Mouse (Mus musculus) B cell, adult 2 months (primary cell): Measurements from ENCODE around the gene Syt17.
"Not testable (repeated sequence)": the region's sequence is repeated elsewhere in the genome, so short reads cannot be mapped to it uniquely, and the experiment has no call there.

Experiments used
- DNase-seq, 2 experiments: peaks; one replicate each; pipeline ENCODE4 v3.0.0; 2022

Gene Syt17

GRCm38 (mm10) chr7:118376590-118376989 is 71.4 kb downstream of the Syt17 start:
- no peak for DNase-seq

- no peak for DNase-seq
These were observed 72.7 kb downstream of the Syt17 start for GRCm38 (mm10) chr7:118375341-118375740.

DNA sequence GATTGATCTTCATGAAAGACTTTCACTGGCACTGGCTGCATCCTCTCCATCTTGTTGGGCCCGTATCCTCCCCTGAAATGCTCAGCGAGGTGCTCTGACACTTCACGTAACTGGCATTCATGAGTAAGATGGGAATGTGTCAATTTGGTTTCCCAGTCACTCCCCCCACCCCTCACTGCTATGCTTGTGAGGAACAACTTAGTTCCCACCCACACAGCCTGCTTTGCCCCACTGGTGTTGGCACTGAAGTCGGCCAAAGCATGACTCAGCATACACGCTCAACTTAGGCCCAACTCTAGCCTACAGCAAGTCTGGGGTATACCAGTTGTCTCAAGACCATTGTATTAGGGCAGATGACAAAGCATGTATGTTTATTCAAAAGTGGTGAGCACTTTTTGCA is 76.7 kb downstream of the Syt17 start:
- DNase-seq: no peak

DNA sequence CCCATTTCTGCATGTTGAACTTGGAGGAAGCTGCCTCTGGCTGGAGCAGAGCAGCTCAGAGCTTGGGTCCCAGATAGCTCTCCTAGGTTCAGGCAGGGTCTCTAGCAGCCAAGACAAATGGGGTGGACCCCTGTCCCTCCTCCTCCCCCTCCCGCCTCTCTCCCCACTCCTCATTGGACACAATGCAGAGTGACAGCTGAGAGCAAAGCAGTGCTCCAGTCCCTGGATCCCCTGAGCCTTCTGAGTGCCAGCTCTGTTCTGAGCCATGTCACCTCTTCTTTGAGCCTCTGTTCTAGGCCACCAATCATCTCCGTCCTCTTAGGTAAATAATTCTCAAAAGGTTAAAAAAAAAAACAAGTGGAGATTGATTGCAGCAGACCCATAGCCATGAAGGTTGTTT is 78.3 kb downstream of the Syt17 start:
- no peak for DNase-seq

DNA sequence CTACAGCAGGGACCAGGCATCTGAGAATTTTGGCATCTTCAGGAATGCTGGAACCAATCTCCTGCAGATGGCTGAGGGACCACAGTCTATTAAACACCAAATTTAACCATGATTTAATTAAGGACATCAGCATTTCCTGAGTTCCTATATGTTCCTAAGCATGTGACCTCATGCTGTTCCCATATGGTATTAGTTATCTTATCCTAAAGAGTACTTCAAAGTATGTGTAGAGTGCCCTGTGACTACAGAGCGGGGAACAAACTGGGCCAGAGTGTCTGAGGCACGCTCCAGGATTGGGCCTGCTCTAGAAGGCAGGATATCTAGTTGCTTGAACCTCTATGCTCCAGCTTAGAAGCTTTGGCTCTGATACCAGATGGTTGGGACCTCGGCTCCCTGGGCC is 82.1 kb downstream of the Syt17 start:
- DNase-seq: no peak

DNA sequence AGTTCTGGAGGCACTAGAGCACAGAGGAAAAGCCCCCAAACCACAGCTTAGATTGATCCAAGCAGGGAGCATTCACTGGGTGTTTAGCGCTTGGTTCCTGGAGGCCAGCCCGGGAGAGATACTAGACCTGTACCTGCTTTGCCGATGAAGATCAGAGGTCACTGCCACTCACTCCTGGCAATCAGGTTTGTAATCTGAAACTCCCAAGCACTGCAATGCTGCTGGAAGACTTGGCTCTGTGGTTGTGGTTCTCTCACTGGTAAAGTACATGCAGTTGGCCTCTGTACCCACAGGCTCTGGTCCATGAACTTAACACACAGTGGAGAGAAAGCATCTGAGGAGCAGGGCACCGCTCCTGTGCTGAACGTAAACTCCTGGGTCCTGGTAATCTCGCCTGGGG is 82.8 kb downstream of the Syt17 start:
- no peak for DNase-seq

DNA sequence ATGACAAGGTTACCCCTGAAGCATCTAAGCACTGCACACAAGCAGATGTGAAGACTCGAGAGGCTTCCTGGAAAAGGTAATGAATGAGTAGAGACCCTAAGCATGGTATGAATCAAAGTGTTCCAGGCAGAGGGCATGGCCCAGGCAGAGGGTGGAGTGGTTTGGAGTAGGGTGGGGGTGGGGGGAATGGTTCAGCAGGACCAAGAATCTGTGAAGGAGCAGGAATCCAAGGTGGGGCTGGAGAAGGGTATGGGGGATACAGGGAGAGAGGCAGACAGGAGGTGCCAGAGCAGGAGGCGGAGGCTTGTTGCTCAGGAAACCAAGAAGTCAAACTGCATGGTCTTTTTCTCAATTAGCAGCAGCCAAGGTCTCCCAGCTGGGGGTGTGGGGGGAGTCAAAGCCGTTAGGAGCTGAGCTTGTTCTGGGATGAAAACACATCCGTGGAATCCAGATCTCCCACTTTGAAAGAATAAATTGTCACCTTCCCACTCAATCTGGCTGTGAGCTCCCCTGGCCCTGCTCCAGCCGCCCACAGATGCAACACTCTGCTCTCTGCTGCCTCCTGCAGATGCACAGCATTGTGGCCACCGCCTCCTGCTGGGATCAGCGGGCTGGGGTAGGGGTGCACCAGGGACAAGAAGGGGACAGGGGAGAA is 83.5 kb downstream of the Syt17 start:
- no peak for DNase-seq

GRCm38 (mm10) chr7:118363587-118364233 is 84.3 kb downstream of the Syt17 start:
- DNase-seq: no peak

DNA sequence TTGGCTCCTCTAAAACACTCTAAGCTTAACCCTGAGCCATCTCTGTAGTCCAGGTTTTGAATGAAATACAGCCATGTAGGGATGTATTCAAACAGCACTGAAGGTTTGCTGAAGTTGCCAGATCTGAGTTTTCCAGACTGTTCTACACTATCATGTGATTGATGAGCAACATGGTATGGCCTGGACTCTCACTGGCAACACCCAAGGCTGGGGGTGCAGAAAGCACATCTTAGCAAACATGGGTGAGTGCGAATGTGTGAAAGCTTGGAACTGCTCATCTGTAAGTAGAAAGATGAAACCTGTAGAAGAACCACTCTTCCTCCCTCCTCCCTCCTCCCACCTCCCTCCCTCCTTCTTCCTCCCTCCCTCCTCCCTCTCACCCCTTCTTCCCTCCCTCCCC is 85.1 kb downstream of the Syt17 start:
- no peak for DNase-seq

GRCm38 (mm10) chr7:118362258-118362657 is 85.8 kb downstream of the Syt17 start:
- DNase-seq: no peak

DNA sequence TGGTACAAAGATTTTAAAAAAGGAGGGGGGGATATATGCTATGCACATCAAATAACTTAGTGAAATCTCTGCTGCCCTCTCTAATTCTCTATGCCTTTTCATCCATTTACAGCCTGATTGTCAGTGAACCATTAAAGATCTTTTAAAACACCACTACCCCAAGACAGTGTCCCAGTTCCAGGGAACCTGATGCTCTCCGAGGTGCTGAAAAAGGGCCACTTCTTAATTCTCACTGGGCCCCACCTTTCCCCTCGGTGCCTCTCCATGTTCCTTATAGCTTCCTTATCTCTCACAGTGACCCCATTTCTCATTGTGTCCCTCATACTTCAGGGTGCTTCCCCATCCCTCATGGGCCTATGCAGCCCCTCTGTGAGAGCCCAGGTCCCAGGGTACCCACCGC is 89.0 kb downstream of the Syt17 start:
- no peak for DNase-seq

DNA sequence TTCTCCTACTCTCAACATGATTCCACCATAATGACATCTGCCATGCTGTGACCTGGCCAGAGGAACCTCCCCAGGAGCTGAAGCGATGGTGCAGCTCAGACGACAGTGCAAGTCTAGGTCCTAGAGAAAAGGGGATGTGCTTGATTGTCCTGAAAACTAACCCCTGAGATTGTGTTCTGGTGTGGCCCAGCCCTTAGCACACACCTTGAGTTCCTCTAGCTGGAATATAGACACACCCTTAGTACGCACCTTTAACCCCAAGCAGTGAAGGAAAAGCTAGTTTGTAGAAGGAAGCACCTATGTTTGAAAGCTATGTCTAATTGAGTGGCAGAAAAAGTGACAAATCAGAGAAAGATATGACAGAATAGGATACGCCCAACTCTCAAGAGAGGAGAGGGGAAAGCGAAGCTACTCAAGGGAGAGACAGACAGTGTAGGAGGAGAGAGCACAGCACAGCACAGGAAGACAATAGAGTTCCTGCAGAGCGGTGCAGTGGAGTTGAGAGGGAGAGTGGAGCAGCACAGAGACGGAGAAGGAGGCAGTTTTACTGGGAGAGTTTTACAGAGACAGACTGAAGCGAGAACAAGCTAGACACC is 91.5 kb downstream of the Syt17 start:
- DNase-seq: not testable (repeated sequence)

DNA sequence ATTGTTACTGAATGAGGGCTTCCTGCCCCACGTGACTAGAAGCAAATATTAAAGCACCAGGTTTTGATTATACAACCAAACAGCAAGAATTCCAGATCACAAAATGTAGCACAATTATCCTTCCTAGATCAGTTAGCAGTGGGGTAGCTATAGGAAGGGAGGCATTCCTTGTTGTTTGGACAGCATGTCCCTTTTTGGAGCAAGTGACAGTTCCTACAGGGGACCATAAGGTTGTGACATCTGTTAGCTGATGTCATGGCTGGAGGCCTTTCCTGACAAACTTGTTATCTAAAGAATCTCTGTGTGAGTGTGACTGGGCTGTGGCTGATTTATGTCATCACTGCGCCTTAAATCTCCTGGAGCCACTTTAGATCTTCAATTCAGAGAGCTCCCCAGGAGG is 97.2 kb downstream of the Syt17 start:
- no peak for DNase-seq

DNA sequence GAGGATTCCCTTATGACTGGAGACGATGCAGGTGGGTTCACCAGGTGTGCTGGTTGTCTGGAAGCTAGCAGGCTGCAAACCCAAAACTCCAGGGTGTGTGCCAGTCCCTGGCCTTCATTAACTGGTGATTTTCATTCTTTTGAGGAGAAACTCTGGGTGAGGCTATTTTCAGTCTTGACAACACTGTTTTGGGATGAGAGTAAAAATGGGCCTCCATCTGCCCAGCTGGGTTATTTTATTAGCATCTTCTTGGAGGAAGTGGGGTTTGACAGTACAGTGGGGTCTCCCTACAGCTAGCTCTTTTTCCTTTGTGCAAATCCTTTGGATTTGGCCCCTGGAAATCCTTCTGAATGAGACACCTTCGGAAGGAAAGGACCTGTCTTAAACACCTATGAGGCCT is 101.1 kb downstream of the Syt17 start:
- DNase-seq: no peak

- peak; percentile 20 to 28 for DNase-seq
These were observed 101.6 kb downstream of the Syt17 start for GRCm38 (mm10) chr7:118346432-118346831.

GRCm38 (mm10) chr7:118345396-118345795 is 102.6 kb downstream of the Syt17 start:
- DNase-seq: no peak

DNA sequence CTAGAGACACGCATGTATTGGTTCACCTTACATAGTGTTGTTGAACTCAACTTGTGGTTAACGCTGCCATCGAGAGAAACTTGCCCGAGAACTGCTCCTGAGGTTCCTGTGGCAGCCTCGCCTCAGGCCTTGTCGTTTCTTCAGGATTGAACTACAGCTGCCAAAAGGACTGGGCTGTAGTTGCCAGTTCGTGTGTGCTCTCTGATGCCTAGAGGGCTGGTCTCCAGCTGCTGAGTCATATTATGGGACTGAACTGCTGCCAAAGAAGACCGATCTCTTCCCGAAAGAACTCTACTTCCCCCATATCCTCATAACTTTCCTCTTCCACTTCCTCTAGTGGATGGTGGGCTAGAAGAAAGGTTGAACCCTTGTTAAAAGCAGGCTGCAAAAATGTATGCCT is 103.3 kb downstream of the Syt17 start:
- DNase-seq: no peak
